Mouse (Mus musculus) olfactory bulb, adult 2 months (tissue): Measurements from ENCODE around the gene Nup50. TPM values are rescaled to one million over a fixed set of nuclear protein-coding genes. Genes with fewer than 3 reads are reported as not detected.

Experiments used
- H3K27ac ChIP-seq: fragments of 200-500 bp; 2 replicates; pipeline ENCODE4 v1.5.1; 2012; ENCODE audit warnings: low read depth, low read length; ENCODE audit not compliant: insufficient read depth
- H3K4me1 ChIP-seq: fragments of 200-500 bp; 2 replicates; pipeline ENCODE4 v1.6.1; 2012; ENCODE audit warnings: low read length; ENCODE audit not compliant: control insufficient read depth, insufficient read depth
- H3K4me3 ChIP-seq: fragments of 200-500 bp; 2 replicates; pipeline ENCODE4 v1.5.1; 2012; ENCODE audit warnings: mild to moderate bottlenecking, low read depth, low read length, moderate library complexity; ENCODE audit not compliant: insufficient read depth
- CTCF ChIP-seq: fragments of 200-500 bp; IDR thresholded peaks from 2 replicates; pipeline ENCODE4 v1.5.1; 2012; ENCODE audit warnings: low read depth, mild to moderate bottlenecking, low read length, moderate library complexity; ENCODE audit not compliant: insufficient read depth
- POLR2A ChIP-seq: fragments of 200-500 bp; IDR thresholded peaks from 2 replicates; pipeline ENCODE4 v1.6.1; 2012; ENCODE audit warnings: mild to moderate bottlenecking, low read depth, low read length, moderate library complexity; ENCODE audit not compliant: insufficient read depth
- WGBS: fragments of 180-500 bp; shearing (Covaris S2); methylation state at CpG from one replicate; pipeline ENCODE4 v1.1.7; 2018; 5-methylcytosine and 5-hydroxymethylcytosine counted together
- polyA plus RNA-seq: library from polyadenylated mRNA; stranded (reverse); fragments of >200 nt; gene quantifications from 2 replicates; pipeline ENCODE4 v1.2.4, GENCODE M21; 2012; ENCODE audit warnings: low replicate concordance; ENCODE audit not compliant: missing spikeins, insufficient read depth, insufficient read length

The Nup50 gene
- polyA plus RNA-seq, 1 experiment: 69.3 TPM

GRCm38 (mm10) chr15:84942647-84943285 lies 19.6 kb downstream of the Nup50 start:
- Histone ChIP-seq H3K4me1 (peaks cover 22% of the 10 kb centered on the region), H3K27ac (peak overlapping the region; percentile 40; the same call in 1 of the 2 replicates), H3K4me3 (no peak overlapping the region)
- TF ChIP-seq CTCF (no peak), POLR2A (no peak)
- WGBS: 19% methylated on average over 11 of the region's 11 CpGs

- H3K4me1 ChIP-seq: peaks cover 25% of the 10 kb centered on the region
- H3K4me3 ChIP-seq: no peak overlapping the region
- TF ChIP-seq POLR2A (no peak), CTCF (no peak)
- WGBS: 76% methylated on average over 5 of the region's 5 CpGs
- H3K27ac ChIP-seq: no peak overlapping the region
Measured at GRCm38 (mm10) chr15:84944319-84944718, 21.1 kb downstream of the Nup50 start.

DNA sequence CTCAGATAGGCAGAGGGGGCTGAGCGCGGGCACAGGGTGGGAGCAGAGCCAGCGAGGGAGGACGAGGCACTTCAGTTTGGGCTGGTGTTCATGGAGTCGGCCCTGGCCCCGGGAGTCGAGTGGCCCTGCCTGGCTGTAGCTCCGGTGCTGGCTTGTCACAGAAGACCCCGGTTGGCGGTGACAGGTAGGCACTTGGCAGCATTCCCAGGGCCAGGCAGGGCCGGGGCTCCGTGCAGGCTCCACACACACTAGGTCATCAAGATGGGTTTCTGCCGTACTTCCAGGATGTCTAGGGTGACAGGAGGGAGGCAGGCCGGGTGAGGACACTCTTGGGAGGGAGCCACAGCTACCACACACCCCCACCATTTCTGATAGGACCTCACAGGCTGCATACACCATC lies 25.8 kb downstream of the Nup50 start:
- 74% methylated on average over 14 of the region's 14 CpGs for WGBS
- H3K27ac ChIP-seq: no peak overlapping the region
- TF ChIP-seq POLR2A (no peak), CTCF (no peak)
- no peak overlapping the region for H3K4me3 ChIP-seq
- peaks cover 47% of the 10 kb centered on the region for H3K4me1 ChIP-seq

GRCm38 (mm10) chr15:84950053-84950452 lies 26.8 kb downstream of the Nup50 start:
- TF ChIP-seq CTCF (no peak), POLR2A (no peak)
- Histone ChIP-seq H3K4me1 (peaks cover 51% of the 10 kb centered on the region), H3K4me3 (no peak overlapping the region), H3K27ac (peak overlapping the region; percentile 80)
- WGBS: 37% methylated on average over 4 of the region's 4 CpGs

DNA sequence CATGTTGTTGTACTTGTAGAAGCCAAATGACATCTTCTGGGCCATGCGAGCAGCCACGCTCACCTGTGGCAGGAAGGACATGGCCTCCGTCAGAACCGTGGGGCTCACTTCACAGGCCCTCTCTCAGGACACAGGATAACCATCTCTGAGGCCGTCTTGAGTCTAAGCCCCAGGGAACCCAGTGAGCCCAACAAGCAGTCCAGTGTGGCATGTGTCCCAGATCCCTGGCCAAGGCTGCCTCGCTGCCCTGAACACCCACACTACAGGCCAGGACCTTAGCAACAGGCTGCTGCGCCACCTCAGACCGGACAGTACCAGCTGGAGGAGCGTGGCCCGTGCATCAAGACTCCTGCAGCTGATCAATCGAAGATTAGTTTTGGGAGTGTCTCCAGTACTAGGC lies 30.0 kb downstream of the Nup50 start:
- TF ChIP-seq POLR2A (no peak), CTCF (no peak)
- Histone ChIP-seq H3K4me3 (no peak overlapping the region), H3K4me1 (peaks cover 71% of the 10 kb centered on the region), H3K27ac (no peak overlapping the region)
- 84% methylated on average over 11 of the region's 11 CpGs for WGBS

- Histone ChIP-seq H3K4me1 (peaks cover 73% of the 10 kb centered on the region), H3K27ac (peak overlapping the region; percentile 86), H3K4me3 (no peak overlapping the region)
- TF ChIP-seq CTCF (no peak), POLR2A (peak; percentile 31; the same call in 1 of the 2 replicates)
- WGBS: 8% methylated on average over 3 of the region's 3 CpGs
Measured at GRCm38 (mm10) chr15:84957851-84958250, 34.6 kb downstream of the Nup50 start.

GRCm38 (mm10) chr15:84958331-84958730 lies 35.1 kb downstream of the Nup50 start:
- TF ChIP-seq POLR2A (no peak), CTCF (no peak)
- Histone ChIP-seq H3K4me1 (peaks cover 68% of the 10 kb centered on the region), H3K27ac (peak overlapping the region; percentile 86), H3K4me3 (no peak overlapping the region)
- 61% methylated on average over 3 of the region's 3 CpGs for WGBS

DNA sequence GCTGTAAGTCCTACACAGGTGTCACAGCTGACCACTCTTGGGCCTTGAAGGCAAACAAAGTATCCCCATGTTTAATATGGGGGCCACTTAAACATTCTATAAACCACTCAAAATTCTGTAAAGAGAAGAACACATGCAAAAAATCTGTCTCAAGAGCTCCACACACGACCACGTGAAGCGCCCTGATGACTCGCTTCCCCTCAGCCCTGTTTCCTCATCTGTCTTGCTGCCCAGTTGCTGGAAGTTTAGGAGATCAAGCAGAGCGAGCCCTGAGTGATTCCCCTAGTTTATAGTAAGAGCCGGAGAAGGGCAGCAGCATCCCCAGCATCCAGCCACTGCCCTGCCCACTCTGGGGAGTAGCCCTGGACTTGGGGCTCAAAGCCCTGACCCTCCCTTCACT lies 36.7 kb downstream of the Nup50 start:
- 62% methylated on average over 6 of the region's 6 CpGs for WGBS
- TF ChIP-seq CTCF (no peak), POLR2A (no peak)
- peaks cover 61% of the 10 kb centered on the region for H3K4me1 ChIP-seq
- H3K27ac ChIP-seq: no peak overlapping the region
- peak overlapping the region; percentile 31; the same call in 1 of the 2 replicates for H3K4me3 ChIP-seq

GRCm38 (mm10) chr15:84960692-84961091 lies 37.5 kb downstream of the Nup50 start:
- Histone ChIP-seq H3K27ac (peak overlapping the region; percentile 86), H3K4me1 (peaks cover 58% of the 10 kb centered on the region), H3K4me3 (peak overlapping the region; percentile 31)
- WGBS: 11% methylated on average over 8 of the region's 8 CpGs
- no peak for TF ChIP-seq POLR2A
- TF ChIP-seq CTCF: peak; percentile 44; the same call in 1 of the 2 replicates

- peak overlapping the region; percentile 24; the same call in 1 of the 2 replicates for H3K27ac ChIP-seq
- TF ChIP-seq POLR2A: no peak
- TF ChIP-seq CTCF: no peak
- H3K4me1 ChIP-seq: peaks cover 57% of the 10 kb centered on the region
- no peak overlapping the region for H3K4me3 ChIP-seq
- WGBS: 85% methylated on average over 2 of the region's 2 CpGs
Measured at GRCm38 (mm10) chr15:84962518-84962917, 39.3 kb downstream of the Nup50 start.
